Mouse (Mus musculus) intestine, embryonic 16.5 days (tissue): Measurements from ENCODE around the gene Tex37. TPM values are rescaled to one million over a fixed set of nuclear protein-coding genes. Genes with fewer than 3 reads are reported as not detected.

Experiments
- ATAC-seq: fragments of 200-750 bp; cut with Nextera tagmentation; 2 replicates; pipeline ENCODE4 v1.8.0; 2017; ENCODE audit warnings: moderate TSS enrichment, moderate library complexity
- H3K27ac ChIP-seq: fragments of 300-500 bp; sonication (generic); 2 replicates; pipeline ENCODE4 v1.5.1; 2014; ENCODE audit warnings: mild to moderate bottlenecking, low read length
- H3K27me3 ChIP-seq: fragments of 300-500 bp; sonication (generic); replicated peaks from 2 replicates; pipeline ENCODE4 v1.6.1; 2014; ENCODE audit warnings: low read length, control low read depth, mixed read lengths; ENCODE audit not compliant: control insufficient read depth, insufficient read depth
- H3K36me3 ChIP-seq: fragments of 300-500 bp; sonication (generic); 2 replicates; pipeline ENCODE4 v1.6.1; 2014; ENCODE audit warnings: low read length, control low read depth; ENCODE audit not compliant: control insufficient read depth, insufficient read depth
- H3K4me1 ChIP-seq: fragments of 300-500 bp; sonication (generic); 2 replicates; pipeline ENCODE4 v1.6.1; 2014; ENCODE audit warnings: low read length, control low read depth, mixed read lengths; ENCODE audit not compliant: control insufficient read depth, insufficient read depth
- H3K4me2 ChIP-seq: fragments of 300-500 bp; sonication (generic); 2 replicates; pipeline ENCODE4 v1.6.1; 2014; ENCODE audit warnings: low read depth, low read length, control low read depth
- H3K4me3 ChIP-seq: fragments of 300-500 bp; sonication (generic); 2 replicates; pipeline ENCODE4 v1.5.1; 2014; ENCODE audit warnings: mild to moderate bottlenecking, low read length
- H3K9ac ChIP-seq: fragments of 300-500 bp; sonication (generic); 2 replicates; pipeline ENCODE4 v1.6.1; 2014; ENCODE audit warnings: low read depth, low read length
- H3K9me3 ChIP-seq: fragments of 300-500 bp; sonication (generic); 2 replicates; pipeline ENCODE4 v1.6.1; 2016; ENCODE audit warnings: low read length, control low read depth; ENCODE audit not compliant: control insufficient read depth
- WGBS: fragments of 180-500 bp; shearing (Covaris S2); extraction: QIAGEN DNeasy Blood & Tissue Kit; methylation state at CpG from one replicate; pipeline ENCODE4 v1.1.7; 2014; 5-methylcytosine and 5-hydroxymethylcytosine counted together
- polyA plus RNA-seq: library from polyadenylated mRNA; unstranded; fragments of >200 nt; fragmentation: Nextera tagmentation; extraction: Ambion mirVana; gene quantifications from 2 replicates; pipeline ENCODE4 v1.2.1, GENCODE M21; 2015

Gene Tex37
- polyA plus RNA-seq, 1 experiment from 2014 or later, result not detected

GRCm38 (mm10) chr6:70955291-70955800 is 36.6 kb upstream of the Tex37 start:
- Histone ChIP-seq H3K36me3 (no peaks in the 10 kb centered on the region), H3K4me2 (no peak overlapping the region), H3K4me1 (peaks cover 9% of the 10 kb centered on the region), H3K4me3 (no peak overlapping the region), H3K9ac (no peak overlapping the region), H3K27ac (no peak overlapping the region), H3K27me3 (peaks cover 50% of the 10 kb centered on the region), H3K9me3 (no peaks in the 10 kb centered on the region)
- no peak for ATAC-seq
- 6% methylated on average over 14 of the region's 14 CpGs for WGBS

DNA sequence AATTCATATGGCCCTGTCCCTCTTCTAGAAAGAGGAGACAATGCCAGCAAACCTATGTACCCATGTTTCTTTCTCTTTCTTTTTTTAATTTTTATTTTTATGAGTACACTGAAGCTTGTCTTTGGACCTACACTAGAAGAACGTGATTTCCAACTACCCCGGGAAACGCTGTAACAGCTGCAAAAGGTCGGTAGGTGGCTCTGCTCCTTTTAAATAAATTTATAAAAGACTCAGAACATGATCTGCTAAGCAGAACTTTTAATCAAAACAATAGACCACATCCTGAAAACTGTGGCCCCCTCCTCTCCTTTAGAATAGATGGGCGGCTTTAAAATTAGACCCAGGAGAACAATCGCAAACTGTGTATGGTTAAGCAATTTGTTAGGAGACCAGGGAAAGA is 35.3 kb upstream of the Tex37 start:
- Histone ChIP-seq H3K27me3 (peaks cover 46% of the 10 kb centered on the region), H3K27ac (no peak overlapping the region), H3K4me1 (peaks cover 9% of the 10 kb centered on the region), H3K9me3 (no peaks in the 10 kb centered on the region), H3K36me3 (no peaks in the 10 kb centered on the region), H3K9ac (no peak overlapping the region), H3K4me2 (no peak overlapping the region), H3K4me3 (no peak overlapping the region)
- WGBS, result 11% methylated on average over 6 of the region's 6 CpGs
- no peak for ATAC-seq

DNA sequence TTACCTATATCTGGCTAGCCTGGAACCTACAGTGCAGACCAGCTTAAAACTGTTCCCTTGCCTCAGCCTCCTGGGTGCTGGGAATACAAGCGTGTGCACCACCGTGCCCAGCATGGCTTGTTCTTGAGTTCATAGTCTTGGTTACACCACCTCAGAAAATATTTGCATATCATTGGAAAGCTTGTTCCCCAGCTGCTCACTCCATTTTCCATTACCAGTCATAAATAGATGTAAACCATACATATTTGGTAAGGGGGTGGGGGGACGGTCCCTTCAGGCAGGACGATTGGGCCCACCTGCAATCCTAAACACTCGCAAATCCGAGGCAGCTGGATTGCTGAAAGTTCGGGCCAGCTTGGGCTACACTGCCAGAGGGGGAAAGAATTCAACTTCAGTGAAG is 34.5 kb upstream of the Tex37 start:
- Histone ChIP-seq H3K4me1 (peaks cover 9% of the 10 kb centered on the region), H3K4me2 (no peak overlapping the region), H3K27me3 (peaks cover 39% of the 10 kb centered on the region), H3K9me3 (no peaks in the 10 kb centered on the region), H3K27ac (no peak overlapping the region), H3K9ac (no peak overlapping the region), H3K36me3 (no peaks in the 10 kb centered on the region), H3K4me3 (no peak overlapping the region)
- WGBS, result 66% methylated on average over 7 of the region's 7 CpGs
- no peak for ATAC-seq

DNA sequence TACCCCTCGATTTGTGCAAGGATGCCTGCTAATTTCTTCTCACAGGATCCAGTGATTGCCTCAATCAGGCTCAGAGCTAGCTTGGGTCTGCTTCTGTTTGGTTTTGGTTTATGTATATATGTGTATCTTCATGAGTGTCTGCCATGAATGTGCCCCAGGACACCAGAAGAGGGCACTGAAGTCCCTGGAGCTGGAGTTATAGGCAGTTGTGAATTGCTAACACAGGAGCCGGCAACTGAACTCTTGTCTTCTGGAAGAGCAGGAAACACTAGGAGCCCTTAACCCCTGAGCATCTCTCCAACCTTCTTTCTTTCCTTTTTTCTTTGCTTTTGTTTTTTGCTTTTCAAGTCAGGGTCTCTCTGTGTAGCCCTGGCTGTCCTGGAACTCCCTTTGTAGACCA is 13.1 kb upstream of the Tex37 start:
- H3K27ac ChIP-seq, result no peak overlapping the region
- no peaks in the 10 kb centered on the region for H3K9me3 ChIP-seq
- no peak for ATAC-seq
- H3K27me3 ChIP-seq, result no peaks in the 10 kb centered on the region
- H3K9ac ChIP-seq, result no peak overlapping the region
- H3K36me3 ChIP-seq, result no peaks in the 10 kb centered on the region
- H3K4me1 ChIP-seq, result no peaks in the 10 kb centered on the region
- H3K4me3 ChIP-seq, result no peak overlapping the region
- no peak overlapping the region for H3K4me2 ChIP-seq
- whole genome bisulfite sequencing, result 83% methylated on average over 2 of the region's 2 CpGs

GRCm38 (mm10) chr6:70921274-70922074 is 2.7 kb upstream of the Tex37 start:
- WGBS, result 12% methylated on average over 22 of the region's 22 CpGs
- Histone ChIP-seq H3K9ac (peak overlapping the region; percentile 24; the same call in 1 of the 2 replicates), H3K4me2 (peak overlapping the region; percentile 44), H3K27ac (no peak overlapping the region), H3K4me3 (peak overlapping the region; percentile 22), H3K27me3 (0 out of 2 replicates have a peak, but pooled peaks cover 3% of the 10 kb centered on the region), H3K4me1 (peaks cover 6% of the 10 kb centered on the region; the same call in 1 of the 2 replicates), H3K9me3 (no peaks in the 10 kb centered on the region), H3K36me3 (no peaks in the 10 kb centered on the region)
- 0 out of 2 replicates have a peak, but pooled peaks have one; percentile 26 for ATAC-seq

- no peak overlapping the region for H3K27ac ChIP-seq
- H3K9me3 ChIP-seq, result no peaks in the 10 kb centered on the region
- H3K36me3 ChIP-seq, result no peaks in the 10 kb centered on the region
- WGBS, result 63% methylated on average over 7 of the region's 7 CpGs
- no peak for ATAC-seq
- H3K4me1 ChIP-seq, result peaks cover 9% of the 10 kb centered on the region; the same call in 1 of the 2 replicates
- H3K27me3 ChIP-seq, result no peaks in the 10 kb centered on the region
- H3K9ac ChIP-seq, result no peak overlapping the region
- peak overlapping the region; percentile 57 for H3K4me2 ChIP-seq
- no peak overlapping the region for H3K4me3 ChIP-seq
These were observed 6.3 kb downstream of the Tex37 start for GRCm38 (mm10) chr6:70912396-70912765.

DNA sequence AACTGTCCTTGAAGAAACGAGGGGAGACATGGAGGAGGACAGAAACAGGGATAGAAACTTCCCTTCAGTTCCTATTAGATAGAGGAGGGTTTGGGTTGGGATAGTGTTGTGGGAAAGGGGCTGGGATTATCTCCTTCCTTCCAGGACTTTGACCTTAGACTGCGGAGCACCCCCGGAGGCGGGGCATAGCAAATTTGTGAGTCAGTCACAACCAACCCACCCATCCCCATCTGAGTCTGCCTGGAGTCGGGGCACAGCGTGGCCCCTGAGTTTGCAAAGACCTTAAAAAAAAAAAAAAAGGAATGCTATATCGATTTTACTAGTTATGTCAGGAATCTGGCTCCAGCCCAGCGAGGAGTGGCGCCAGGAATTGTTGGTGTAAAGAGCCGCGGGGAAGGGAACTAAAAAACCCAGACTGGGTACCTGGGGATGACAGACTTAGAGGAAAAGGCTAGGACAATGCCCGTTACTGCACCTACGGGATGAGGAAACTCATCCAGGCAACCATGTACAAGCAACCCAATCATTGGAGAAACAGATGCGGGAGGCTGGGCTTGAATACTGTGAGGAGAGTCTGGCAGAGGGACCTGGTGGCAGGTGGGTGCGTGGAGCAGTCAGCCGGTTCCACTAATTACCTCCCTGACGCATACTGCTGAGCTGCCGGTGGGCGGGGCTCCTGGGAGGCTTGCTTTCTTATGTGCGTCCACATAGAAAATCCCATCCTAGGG is 6.9 kb downstream of the Tex37 start:
- peaks cover 9% of the 10 kb centered on the region; the same call in 1 of the 2 replicates for H3K4me1 ChIP-seq
- peak; percentile 88 for ATAC-seq
- peak overlapping the region; percentile 57 for H3K4me2 ChIP-seq
- no peaks in the 10 kb centered on the region for H3K9me3 ChIP-seq
- H3K9ac ChIP-seq, result no peak overlapping the region
- H3K27ac ChIP-seq, result no peak overlapping the region
- peak overlapping the region; percentile 22; the same call in 1 of the 2 replicates for H3K4me3 ChIP-seq
- no peaks in the 10 kb centered on the region for H3K36me3 ChIP-seq
- no peaks in the 10 kb centered on the region for H3K27me3 ChIP-seq
- 12% methylated on average over 20 of the region's 20 CpGs for WGBS

DNA sequence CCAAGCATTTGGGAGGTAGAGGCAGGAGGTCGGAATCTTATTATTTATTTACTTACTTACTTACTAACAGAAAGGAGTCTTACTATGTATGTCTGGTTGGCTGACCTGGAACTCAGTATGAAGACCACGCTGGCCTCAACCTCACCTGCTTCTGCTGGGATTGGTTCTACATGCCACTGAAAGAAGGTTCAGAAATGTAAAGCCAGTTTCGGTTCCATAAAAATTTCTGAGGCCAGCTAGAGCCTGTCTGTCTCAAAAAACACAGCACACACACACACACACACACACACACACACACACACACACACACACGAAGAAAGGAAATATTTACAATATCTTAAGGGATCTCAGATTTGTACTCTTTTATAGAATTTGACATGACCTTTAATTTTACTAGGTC is 8.4 kb downstream of the Tex37 start:
- Histone ChIP-seq H3K9me3 (no peaks in the 10 kb centered on the region), H3K4me3 (no peak overlapping the region), H3K27me3 (no peaks in the 10 kb centered on the region), H3K27ac (no peak overlapping the region), H3K4me2 (no peak overlapping the region), H3K4me1 (peaks cover 9% of the 10 kb centered on the region; the same call in 1 of the 2 replicates), H3K36me3 (no peaks in the 10 kb centered on the region), H3K9ac (no peak overlapping the region)
- no peak for ATAC-seq
- WGBS, result 66% methylated on average over 4 of the region's 4 CpGs

DNA sequence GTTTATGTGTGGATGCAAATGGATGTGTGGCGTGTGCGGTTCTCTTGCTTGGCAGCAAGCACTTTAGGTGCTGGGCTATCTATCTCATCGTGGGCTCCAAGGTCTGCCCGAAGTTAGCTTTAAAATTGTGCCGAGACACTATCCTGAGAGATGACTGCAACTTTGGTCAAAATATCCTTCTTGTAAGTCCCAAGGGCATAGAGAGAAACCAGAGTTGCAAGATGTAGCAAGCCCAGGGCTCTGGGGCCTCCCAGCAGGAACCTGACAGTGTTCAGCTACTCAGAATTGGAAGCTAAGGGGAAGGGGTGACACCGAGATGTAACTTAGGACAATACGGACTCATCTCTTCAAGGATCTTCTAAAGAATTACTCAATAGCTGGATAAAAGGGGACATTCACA is 9.2 kb downstream of the Tex37 start:
- Histone ChIP-seq H3K4me1 (peaks cover 9% of the 10 kb centered on the region; the same call in 1 of the 2 replicates), H3K9me3 (no peaks in the 10 kb centered on the region), H3K27me3 (no peaks in the 10 kb centered on the region), H3K27ac (no peak overlapping the region), H3K9ac (no peak overlapping the region), H3K4me2 (no peak overlapping the region), H3K4me3 (no peak overlapping the region), H3K36me3 (no peaks in the 10 kb centered on the region)
- ATAC-seq, result no peak
- 91% methylated on average over 7 of the region's 7 CpGs for whole genome bisulfite sequencing
